Mouse (Mus musculus) brain, embryonic 14.5 days (tissue): Measurements from ENCODE around the gene Olfr522.

Source experiments
- CTCF ChIP-seq: fragments of 200-500 bp; IDR thresholded peaks from 2 replicates; pipeline ENCODE4 v1.5.1; 2012; ENCODE audit warnings: inconsistent platforms, mild to moderate bottlenecking, moderate library complexity, borderline replicate concordance; ENCODE audit not compliant: insufficient read depth, insufficient read length; ENCODE audit errors: extremely low read depth
- POLR2A ChIP-seq: fragments of 200-500 bp; IDR thresholded peaks from 2 replicates; pipeline ENCODE4 v1.6.1; 2012; ENCODE audit warnings: mild to moderate bottlenecking, inconsistent platforms, borderline replicate concordance; ENCODE audit not compliant: poor library complexity, insufficient read depth, insufficient read length, severe bottlenecking; ENCODE audit errors: extremely low read depth

GRCm38 (mm10) chr7:140137135-140138020 lies 27.2 kb downstream of the Olfr522 start, which contains the start of gene Mtg1:
- TF ChIP-seq CTCF: no peak
- TF ChIP-seq POLR2A: peak; percentile 61; the same call in 1 of the 2 replicates
